Mouse (Mus musculus) right cerebral cortex, postnatal 14 days (tissue): ENCODE results near the gene Gemin7.

Experiments
- DNase-seq: peaks from one replicate; pipeline ENCODE4 v3.0.0; 2022

Gene Gemin7

DNA sequence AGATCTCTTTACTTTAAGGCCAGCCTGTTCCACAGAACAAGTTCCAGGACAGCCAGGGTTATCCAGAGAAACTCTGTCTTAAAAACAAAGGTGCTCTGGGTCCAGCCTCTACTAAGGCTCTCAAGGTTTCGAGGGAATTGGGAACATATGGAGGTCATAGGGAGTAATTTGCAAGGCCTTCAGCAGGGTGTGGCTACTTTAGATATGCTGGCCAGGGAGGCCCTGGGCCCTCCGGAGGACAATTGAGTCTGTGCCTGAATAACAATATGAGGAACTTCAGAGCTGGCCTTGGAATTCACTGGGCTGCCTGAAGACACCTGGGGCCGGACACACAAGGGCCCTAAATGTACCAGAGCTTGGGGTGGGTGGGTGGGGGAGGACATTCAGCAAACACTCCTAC is 1.8 kb downstream of the Gemin7 start:
- no peak for DNase-seq

DNA sequence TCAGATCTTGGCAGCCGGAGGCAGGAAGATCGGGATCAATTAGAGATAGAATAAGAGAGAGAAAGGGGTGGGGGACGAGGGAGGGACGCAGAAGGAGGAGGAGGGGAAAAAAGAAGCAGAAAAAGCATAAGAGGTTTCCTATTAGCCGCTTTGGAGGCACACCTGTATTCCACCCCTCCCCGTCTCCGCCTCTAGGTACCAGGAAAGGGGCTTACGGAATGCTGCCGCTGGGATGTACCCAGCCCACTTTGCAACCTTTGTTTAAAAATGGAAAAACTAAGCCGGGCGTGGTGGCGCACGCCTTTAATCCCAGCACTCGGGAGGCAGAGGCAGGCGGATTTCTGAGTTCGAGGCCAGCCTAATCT is 3.6 kb downstream of the Gemin7 start:
- no peak for DNase-seq

DNA sequence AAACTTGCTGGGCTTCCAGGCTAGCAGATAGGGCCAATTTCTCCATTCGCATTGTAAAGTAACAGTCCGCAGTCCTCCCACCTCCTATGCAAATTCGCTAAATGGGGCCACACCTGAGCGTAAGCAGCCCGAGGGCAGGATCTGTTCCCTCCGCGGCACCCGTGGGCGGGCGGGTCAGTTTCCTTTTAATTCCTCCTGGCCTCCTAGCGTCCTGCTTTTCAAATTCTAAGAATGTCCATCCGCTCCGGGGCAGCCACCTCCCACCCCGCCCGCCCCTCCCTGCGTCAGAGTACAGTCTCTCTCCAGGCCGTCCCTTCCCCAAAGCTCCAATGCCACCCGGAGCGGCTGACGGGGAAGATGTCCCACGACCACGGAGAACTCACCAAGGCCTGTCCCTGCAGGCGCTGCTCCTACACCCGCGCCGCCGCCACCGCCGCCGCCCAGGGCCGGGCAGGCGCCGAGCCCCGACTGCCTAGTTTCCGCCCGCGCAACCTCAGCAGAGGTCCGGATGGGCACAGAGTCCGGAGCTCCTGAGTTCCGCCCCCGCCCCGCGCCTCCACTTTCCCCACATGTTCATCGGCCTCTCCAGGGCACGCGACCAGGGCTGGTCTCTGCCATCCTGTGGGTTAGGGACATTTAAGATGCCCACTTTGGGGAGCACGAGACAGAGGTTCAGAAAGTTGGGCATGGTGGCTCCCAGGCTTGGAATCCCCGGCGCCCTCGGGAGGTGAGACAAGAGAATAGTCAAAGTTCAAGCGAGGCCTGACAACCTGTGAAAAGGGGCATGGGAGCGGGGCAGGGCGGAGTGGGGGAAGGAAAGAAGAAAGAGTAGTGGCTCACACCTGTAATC is 4.2 kb downstream of the Gemin7 start:
- DNase-seq: peak; percentile 75

DNA sequence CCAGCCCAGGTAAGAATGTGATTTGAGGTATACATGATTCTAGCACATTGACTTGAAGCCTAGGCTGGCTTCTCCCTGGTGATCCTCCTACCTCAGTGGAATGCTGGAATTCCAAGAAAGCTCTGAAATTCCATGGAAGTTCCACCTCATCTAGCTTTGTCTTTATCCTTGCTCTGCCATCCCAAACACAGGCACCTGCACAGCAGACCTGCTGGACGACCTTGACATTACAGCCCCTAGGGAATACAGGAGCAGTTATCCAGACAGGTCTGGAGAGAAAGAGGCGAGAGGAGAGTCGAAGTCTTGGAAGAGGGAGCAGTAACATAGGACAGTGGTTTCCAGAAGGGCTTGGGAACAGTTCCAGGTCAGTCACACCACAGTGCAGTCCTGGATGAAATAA is 7.7 kb downstream of the Gemin7 start:
- no peak for DNase-seq

DNA sequence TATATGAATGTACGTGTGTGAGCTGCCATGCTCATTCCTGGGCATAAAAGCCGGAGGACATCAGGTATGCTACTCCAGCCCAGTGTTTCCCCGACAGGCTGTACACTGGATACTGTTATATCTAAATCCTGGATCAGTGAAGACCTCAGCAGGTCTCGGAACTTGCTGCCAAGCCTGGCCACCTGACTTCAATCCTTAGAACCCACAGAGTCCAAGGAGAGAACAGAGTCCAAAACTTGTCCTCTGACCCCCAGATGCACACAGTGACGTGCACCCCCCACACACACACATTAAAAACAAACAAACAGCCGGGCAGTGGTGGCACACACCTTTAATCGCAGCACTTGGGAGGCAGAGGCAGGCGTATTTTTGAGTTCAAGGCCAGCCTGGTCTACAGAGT is 10.0 kb downstream of the Gemin7 start:
- no peak for DNase-seq

DNA sequence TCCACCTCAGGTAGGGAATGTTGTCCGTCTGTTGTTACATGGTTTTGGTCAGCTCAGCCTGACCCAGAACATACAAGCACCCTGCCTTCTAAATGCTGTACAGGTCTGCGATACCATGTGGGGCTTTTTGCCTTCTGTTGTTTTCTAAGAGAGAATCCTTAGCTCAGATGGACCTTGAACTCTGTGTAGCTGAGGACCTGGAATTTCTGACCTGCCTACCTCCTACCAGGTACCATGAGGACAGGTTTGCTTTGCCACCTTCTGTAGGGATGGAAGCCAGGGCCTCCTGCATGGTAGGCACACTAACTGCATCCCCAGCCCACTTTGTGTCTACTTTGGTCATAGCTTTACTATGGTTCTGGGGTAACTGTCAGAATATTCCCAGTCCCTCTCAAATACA is 11.6 kb downstream of the Gemin7 start:
- DNase-seq: no peak

DNA sequence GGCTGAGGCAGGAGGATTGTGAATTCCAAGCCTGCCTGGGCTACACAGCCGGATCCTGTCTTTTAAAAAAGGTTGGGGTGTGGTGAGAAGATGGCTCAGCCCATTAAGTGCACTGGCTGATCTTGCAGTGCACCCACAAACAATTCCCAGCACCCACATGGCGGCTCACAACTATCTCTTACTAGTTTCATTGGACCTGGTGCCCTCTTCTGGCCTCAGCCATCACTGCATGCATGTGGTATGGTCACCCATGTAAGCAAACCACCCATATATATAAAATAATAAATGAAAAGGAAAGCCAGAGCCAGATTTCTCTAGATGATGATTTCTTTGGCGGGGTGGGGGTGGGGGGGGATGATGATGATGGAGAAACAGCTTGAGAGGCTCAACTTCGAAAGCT is 12.9 kb downstream of the Gemin7 start:
- no peak for DNase-seq

DNA sequence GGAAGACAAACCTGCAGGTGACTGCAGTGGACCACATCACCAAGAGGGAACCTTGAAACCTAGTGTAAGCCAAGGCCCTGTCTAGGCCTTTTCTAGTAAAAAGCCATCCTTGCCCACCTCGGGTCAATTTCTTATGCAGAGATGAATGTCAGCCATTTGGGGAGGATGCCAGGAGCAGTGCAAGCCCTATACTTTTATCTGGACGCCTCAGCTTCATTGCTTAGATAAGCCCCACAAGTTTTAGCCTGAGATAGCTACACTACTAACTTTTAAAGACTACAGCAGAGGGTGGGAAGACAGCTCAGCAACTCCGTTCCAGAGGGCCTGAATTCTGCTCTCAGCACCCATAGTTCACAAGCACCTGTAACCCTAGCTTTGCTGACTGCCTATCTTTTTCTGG is 13.5 kb downstream of the Gemin7 start:
- DNase-seq: no peak

DNA sequence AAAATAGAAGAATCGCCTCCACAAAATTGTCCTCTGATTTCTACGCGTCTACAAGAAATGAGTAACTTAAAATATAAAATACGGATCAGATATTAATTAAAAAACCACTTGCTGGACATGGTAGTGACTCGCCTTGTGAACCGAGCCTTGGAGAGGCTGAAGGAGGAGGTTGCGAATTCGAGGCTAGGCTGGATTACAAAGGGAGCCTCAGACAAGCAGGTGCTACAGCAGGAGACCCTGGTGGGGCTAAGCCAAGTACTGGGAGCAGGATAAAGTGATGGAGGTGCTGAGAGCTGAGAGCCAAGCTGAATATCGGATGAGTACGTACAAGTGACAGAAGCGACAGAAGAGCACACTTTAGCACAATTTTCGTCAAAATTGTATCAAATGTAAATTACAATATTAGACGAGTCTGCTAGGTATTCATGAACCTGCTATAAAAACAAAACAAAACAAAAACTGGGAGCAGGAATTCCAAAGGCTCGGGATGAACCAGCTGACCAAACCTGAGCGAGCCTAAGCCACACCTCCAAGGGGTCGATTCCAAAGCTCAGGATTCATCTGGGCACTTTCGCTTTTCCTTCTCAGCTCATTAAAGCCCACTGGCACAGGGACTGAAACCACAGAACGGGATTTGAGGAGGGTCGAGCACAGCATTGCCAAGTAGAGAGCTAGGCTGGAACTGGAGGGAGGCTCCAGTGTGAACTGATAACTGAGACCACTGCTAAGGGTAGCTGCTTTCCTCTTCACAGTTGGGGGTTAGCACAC is 14.6 kb downstream of the Gemin7 start, which contains the start of gene Ppp1r37:
Gene Ppp1r37, minus strand, starts transcription at position 434 of the 768 bp plus-strand sequence.
- no peak for DNase-seq

DNA sequence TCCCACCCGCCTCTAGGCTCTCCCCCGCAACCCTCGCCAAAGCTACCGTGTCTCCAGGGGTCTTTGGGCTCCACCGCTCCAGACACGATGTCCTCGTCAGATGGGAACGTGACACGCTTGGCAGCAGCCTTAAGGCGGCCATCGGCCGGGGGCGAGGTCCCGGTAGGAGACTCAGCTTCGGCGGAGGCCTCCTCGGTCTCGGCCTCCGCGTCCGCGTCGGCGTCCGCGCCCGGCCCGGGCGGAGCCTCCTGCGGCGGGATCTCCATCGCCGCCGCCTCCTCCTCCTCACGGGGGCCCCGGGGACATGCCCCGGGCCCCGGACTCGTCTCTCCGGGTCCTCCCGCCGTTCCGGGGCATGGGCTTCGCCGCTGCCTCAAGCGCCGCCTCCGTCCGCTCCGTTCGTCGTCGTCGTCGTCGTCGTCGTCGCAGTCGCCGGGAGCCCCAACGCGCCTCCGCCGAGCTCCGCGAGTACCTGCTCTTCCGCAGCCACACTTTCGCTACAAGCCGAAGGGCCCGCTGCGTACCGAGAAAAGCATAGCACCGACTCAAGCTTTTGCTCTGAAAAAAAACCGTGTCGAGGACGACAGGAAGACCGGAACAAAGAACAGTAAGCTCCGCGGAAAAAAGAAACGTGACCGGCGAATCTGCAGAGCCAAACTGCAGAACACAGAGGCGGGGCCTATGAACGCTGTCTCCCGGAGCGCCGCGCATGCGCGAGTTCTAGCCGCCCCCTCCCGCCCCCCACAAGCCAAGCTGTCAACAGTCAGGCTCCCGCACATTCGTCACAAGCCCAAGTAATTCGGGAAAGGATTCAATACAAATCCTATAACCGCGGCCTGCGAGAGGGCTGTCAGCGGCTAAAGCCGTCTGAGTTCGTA is 15.4 kb downstream of the Gemin7 start:
- DNase-seq: peak; percentile 91

DNA sequence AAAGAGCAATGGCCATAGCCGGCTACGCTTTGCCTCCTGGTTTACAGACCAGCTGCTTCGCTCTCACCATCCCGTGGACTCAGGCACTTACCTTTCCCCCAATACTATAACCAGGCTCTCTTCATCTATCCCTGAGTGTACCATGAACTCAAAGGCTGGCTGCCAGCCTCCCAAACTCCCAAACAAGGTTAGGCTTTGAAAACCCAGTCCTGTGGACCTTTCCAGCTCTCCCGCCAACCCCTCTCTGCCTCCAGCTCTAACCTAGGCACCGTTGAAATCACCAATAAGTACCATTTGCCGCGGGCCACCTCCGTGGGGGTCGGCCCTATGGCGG is 16.0 kb downstream of the Gemin7 start:
- DNase-seq: no peak

DNA sequence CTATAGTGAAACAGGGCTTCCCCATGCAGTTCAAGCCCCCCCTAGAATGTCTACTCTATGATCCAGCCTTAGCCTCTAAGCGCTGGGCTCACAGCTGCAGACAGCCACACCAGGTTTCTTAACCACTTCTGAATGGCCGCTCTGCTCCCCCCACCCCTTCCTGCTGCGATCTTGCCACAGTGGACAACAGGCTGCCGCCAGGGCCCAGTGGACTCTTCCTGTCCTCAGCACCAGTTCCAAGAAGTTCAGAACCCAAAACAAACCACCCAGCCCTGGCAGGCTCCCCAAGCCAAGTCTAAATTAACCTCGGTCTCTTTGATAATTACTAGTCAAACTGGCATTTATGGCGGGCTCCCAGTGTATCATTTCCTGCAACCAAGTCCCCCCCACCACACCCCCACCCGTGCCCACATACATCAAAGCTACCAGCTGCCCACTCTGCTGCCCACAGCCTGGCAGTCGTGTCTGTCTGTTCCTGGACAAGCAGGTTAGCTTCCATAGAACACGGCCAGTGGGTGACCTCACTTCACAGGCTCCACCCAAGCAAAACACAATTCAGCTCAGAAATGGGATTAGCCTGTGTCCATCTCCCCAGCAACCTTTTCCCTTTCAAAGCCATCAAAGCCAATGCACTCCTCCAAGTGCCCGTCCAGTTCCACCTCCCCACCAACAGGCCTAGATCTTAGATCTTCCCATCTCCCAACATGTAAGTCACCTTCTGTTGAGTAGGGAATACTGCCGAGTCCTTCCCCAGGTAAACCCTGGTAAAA is 16.7 kb downstream of the Gemin7 start:
- no peak for DNase-seq

DNA sequence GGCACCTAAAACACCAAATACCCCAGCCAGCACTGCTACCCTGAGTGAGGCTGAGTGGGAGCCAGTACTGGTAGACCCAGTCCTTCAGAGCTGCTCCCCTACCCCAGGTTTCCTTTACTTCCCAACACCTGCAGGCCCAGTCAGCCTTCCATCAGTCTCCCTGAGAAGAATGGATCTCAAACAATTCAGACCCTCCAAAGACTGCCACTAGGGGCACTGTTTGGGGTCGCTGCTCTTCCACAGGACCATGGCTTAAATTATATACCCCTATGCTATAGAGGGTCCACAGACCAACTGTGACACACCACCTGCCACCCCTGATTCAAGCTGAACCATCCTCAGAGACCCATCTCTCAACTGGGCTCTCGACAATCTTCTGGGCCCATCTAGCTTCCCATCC is 18.4 kb downstream of the Gemin7 start:
- DNase-seq: no peak

DNA sequence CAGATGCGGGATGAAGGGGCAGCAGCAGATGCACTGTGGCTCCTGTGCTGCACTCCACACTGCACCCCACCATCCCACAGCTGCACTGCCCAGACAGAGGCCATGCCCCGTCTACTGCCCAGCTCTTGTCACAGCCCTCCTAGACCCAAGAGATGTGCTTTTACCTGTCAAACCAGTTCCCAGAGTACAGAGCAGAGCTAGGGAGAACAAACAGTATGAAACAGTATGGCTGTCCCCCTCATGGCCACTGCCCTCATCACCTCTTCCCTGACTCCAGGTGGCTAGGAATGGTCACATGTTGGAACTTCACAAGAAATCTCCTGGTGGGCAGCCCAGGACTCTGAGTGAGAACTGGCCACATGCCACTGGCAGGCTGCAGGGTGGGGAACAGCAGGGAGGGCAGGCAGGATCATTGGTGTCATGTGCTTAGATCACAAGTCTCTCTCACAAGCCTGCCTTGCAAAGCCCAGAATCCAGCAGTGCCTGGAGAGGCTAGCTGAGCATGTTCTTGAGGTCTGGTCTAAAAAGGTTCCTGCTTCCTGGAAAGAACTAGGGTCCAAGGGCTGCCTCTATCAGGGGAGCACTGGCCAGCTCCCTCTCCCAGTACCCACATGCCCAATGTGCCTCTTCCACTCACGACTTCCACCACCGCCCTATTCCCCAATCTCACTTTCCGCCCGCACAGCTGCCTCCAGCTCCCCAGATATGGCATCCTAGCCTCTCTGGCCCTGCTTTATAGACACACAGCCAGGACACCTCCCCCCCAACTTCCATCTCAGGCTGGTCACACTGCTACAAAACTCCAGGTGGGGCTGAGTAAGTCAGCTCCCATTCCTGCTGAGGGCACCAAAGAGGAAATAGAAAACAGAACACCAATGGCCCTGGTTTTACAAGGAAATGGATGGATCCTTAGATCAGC is 19.2 kb downstream of the Gemin7 start:
- no peak for DNase-seq

DNA sequence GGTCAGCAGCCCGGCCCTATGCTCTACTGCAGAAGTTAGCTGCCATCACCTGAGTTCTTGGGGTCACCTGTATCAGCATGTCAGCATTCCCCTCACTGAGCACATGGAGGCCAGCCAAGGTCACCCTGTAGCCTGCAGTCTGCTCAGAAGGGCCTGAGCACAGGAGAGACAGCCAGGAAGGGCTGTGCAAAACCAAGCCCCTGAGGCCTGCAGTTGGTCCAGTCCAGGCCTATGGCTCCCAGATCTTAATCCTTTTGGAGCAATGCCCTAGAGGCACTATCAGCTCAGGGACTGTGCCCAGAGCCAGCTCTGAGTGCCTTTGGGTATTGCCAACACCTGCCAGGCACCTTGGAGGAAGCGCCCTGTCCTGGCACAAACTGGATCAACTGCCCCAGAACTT is 20.3 kb downstream of the Gemin7 start:
- DNase-seq: no peak

DNA sequence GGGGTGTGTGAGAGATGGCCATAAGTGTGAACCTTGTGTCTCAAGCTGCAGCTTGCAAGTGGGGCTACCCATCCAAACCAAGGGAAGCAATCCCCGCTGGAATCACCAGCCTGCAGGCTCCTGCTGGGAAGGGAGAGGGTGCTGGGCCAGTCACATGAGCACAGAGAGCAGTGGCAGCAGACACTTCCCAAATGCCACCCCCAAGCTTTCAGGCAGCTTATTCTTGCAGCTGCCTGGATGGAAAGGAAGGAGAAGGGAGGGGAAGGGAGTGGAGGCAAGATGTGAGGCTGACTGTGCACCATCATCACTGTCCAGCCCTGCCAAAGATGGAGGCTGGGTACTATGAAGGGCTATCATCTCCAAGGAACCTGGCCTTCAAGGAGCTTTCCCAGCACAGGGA is 23.2 kb downstream of the Gemin7 start:
- DNase-seq: no peak

DNA sequence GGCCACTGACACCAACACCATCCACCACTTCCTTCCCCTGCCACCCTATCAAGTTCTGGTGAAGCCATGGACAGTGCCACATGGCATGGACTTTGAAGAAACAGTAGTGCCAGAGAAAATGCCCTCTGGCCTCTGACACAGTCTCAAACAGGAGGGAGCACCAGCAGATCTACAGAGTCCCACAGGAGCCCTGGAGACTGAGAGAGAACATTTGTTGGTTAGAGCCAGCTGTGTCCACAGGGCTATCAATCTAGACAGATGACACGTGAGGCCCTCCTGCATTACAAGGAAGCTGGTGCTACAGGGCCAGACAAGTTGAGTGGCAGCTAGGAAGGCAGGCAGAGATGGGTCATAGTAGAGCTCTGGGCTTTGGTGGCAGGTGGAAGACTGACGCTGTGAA is 25.0 kb downstream of the Gemin7 start:
- no peak for DNase-seq

DNA sequence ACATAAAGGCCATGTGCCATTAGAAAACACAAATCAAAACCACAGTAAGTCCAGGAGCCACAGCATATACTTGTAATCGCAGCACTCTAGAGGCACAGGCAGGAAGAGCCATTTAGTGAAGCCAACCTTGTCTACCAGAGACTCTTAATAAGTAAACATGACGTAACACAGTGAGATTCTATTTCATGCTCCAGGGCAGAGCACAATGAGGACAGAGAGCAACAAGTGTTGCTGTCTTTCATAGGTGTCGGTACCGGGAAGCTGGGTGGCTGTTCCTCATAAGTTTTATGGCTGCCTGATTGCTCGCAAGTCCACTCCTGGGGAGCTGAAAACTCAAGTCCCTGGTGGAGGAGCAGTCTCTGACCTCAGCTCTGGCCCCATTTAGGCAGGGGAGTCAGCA is 25.8 kb downstream of the Gemin7 start:
- no peak for DNase-seq

DNA sequence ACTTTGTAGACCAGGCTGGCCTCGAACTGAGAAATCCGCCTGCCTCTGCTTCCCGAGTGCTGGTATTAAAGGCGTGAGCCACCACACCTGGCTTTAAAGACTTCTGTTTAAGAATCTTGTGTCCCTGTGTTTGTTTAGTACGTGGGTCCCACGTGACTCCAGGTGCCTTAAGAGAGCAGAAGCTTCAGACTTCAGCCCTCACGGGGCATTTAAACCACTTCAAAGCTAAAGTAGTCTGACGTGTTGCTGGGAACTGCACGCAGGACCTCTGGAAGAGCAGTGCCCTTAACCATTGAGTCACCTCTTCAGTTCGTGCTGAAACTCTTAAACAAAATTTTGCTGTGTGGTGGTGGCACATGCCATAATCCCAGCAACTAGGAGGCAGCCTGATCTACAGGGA is 28.0 kb downstream of the Gemin7 start:
- no peak for DNase-seq

DNA sequence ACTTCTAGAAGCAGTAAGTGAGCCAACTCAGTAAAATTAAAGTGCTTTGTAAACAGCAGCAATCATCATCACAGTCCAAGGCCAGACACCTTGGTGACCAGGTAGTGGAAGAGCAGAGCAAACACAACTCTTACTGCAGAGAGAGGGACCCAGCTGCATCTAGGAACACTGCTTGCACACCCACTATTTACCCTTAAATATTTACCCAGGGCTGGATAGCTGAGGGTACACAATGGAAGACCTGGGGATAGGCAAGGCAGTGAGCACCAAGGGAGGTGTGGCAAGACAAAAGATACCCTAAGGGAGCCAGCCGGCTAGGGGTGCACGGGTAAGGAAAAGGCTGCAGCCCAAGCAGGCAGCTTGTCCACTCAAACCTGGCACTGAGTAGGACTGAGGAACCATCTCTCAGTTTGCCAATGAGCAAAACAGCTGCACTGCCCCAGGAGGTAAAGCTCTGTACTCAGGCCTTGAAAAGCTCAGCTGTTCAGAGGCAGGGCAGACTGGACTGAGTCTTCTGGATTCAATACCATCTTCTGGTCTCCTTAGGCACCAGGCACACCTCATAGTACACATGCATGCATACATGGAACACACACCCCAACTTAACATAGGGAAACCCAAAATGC is 29.9 kb downstream of the Gemin7 start:
- no peak for DNase-seq

DNA sequence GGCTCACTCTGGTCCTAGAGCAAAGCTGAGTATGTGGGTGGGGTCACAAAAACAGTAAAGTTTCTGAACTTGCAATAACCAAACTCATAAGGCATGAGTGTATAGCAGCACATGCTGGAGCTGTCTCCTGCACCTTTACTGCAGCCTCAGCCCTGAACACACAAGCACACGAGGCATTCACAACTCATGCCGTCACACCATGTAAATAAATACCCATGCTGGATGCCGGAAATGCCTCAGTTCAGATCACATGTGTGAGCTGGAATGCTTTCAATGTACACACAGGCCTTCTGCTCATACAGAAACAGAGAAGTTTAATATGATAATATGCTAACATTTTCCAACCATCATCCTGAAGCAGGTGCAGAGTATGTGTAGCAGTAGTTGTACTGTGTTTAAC is 31.4 kb downstream of the Gemin7 start:
- no peak for DNase-seq
